Mouse (Mus musculus): ENCODE measurements around the gene Teddm3.
"Not testable (repeated sequence)": the region's sequence is repeated elsewhere in the genome, so short reads cannot be mapped to it uniquely, and the experiment has no call there.

Teddm3 gene

GRCm38 (mm10) chr16:21151564-21152361, 2.0 kb downstream of the Teddm3 start:
- DNase-seq (ENCODE audit: low read depth, low spot score) = no peak

- DNase-seq (ENCODE audit: low read depth, low spot score) = no peak
Observed at GRCm38 (mm10) chr16:21149896-21150295, 3.9 kb downstream of the Teddm3 start.

GRCm38 (mm10) chr16:21148451-21148850, 5.3 kb downstream of the Teddm3 start:
- DNase-seq (ENCODE audit: low read depth, low spot score) = not testable (repeated sequence)

GRCm38 (mm10) chr16:21136312-21137083, 17.3 kb downstream of the Teddm3 start:
- no peak for DNase-seq (ENCODE audit: low read depth, low spot score)

- not testable (repeated sequence) for DNase-seq (ENCODE audit: low read depth, low spot score)
Observed at GRCm38 (mm10) chr16:21127666-21128065, 26.1 kb downstream of the Teddm3 start.

GRCm38 (mm10) chr16:21122776-21123175, 31.0 kb downstream of the Teddm3 start:
- not testable (repeated sequence) for DNase-seq (ENCODE audit: low read depth, low spot score)

GRCm38 (mm10) chr16:21116078-21116477, 37.7 kb downstream of the Teddm3 start:
- DNase-seq (ENCODE audit: low read depth, low spot score) = no peak

GRCm38 (mm10) chr16:21109473-21109872, 44.3 kb downstream of the Teddm3 start:
- DNase-seq (ENCODE audit: low read depth, low spot score) = no peak
